Mouse (Mus musculus) liver, adult 2 months (tissue): ENCODE results near the gene Malrd1.

ENCODE experiments used
- CTCF ChIP-seq: fragments of 200-500 bp; IDR thresholded peaks from 2 replicates; pipeline ENCODE4 v1.5.1; 2011; ENCODE audit warnings: low read depth, low read length, control low read depth
- POLR2A ChIP-seq: fragments of 200-500 bp; IDR thresholded peaks from 2 replicates; pipeline ENCODE4 v1.6.1; 2011; ENCODE audit warnings: low read length, control low read depth; ENCODE audit not compliant: insufficient read depth; ENCODE audit errors: extremely low read depth

- TF ChIP-seq CTCF = no peak
- no peak for TF ChIP-seq POLR2A
These were observed 130.1 kb downstream of the Malrd1 start for GRCm38 (mm10) chr2:15656388-15656787.
